Mouse (Mus musculus) heart, postnatal 25 days (tissue): ENCODE results near the gene Il10. TPM values are rescaled to one million over a fixed set of nuclear protein-coding genes. Genes with fewer than 3 reads are reported as not detected.

Experiments used
- DNase-seq: peaks from one replicate; pipeline ENCODE4 v3.0.0; 2022; ENCODE audit warnings: low spot score
- intact Hi-C: fragments of 180-260 bp; cut with DNase I; formaldehyde crosslinking; loops from one replicate; pipeline ENCODE4 v1.15.1; 2025
- total RNA-seq, 2 experiments: library from RNA; stranded (reverse); gene quantifications; 2 replicates each; pipeline ENCODE4 v1.2.3; 2021

Gene Il10
- total RNA-seq, 2 experiments from 2014 or later = not detected

GRCm38 (mm10) chr1:131045723-131046355 lies 26.2 kb downstream of the Il10 start:
- intact Hi-C loops = no loop called here
- no peak for DNase-seq

GRCm38 (mm10) chr1:131046607-131047006 lies 27.0 kb downstream of the Il10 start:
- intact Hi-C loops = no loop called here
- DNase-seq = no peak

- DNase-seq = no peak
- intact Hi-C loops = no loop called here
Measured at GRCm38 (mm10) chr1:131048121-131048863, 28.6 kb downstream of the Il10 start.

DNA sequence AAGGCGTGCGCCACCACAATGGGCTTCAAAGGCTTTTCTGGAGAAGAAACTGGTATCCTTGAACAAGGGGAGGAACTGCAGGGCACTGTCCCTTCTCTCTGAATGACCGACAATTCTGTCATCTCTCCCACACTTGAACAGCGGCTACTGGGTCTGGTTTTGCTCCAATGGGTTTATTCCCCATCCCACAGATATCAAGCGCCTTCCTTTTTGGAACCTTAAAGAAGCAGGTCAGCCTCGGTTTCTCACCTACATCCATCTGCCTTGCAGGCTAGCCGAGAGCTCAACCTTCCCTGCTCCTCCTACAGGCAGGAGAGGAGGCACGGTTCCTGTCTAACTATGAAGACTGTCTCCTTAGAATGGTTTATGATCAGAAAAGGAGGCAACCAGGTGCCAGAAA lies 29.3 kb downstream of the Il10 start:
- intact Hi-C loops = no loop called here

GRCm38 (mm10) chr1:131049361-131049806 lies 29.7 kb downstream of the Il10 start:
- no peak for DNase-seq
- intact Hi-C loops = no loop called here

More for the DNA sequence above, 29.3 kb downstream of the Il10 start:
- no peak for DNase-seq

DNA sequence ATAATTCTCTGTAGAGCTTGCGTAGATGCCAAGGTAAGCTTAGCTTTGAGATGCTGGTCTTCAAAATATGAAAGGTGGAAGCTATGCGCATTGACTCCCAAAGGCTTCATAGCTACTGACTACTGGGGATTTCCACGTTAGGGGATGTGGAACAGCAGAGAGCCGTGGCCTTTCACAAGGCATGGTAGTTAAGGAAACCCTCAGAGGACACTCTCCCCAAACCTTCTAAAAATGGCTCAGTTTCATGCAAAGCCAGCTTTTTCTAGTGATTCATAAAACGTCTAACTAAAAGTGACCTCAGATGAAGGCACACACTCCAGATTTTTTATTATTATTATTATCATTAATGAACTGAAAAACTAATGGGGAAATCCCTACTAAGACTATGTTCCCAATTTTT lies 30.4 kb downstream of the Il10 start:
- no peak for DNase-seq
- intact Hi-C loops = loop anchor here (10.0 kb wide), 2 partner anchors 255 to 335 kb away; partner anchors contain the start of genes Gm29427 and Yod1

DNA sequence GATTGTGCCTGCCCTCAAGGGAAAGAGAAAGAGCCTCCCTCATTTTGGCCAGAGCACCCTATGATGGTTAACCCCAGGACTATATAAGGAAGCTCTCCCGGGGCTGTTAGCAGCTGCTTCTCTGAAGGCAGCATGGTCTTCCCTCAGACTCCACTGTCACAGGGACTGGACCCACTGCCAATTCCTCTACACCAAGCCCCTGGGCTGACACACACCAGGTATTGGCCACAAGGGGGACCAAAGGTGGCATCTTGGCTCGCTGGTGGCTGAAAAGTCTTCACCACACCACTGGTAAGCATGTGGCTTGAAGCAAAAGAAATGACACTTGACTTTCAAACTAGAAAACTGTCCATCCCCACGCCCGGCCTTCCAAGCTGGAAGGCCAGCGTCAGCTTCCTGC lies 31.0 kb downstream of the Il10 start:
- intact Hi-C loops = loop anchor here (10.0 kb wide), 2 partner anchors 256 to 336 kb away; partner anchors contain the start of genes Gm29427 and Yod1
- DNase-seq = no peak

DNA sequence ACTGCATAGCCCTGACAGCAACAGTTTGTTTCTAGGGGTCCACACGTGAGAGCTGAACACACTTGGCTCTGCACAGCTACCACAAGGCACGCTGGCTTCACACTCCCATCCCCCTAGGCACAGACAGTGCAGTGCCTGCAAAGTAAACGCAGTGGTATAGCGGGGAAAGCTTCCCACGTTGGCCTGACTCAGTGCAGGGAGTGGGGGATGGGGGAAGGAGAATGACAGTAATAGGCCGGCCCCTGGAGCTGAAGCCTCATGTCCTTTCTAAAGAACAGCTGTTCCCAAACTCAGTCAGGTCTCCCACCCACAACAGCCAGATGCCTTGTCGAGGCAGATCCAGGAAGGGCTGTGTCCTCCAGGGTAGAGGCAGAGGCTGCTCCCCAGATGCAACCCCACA lies 31.4 kb downstream of the Il10 start:
- intact Hi-C loops = loop anchor here (10.0 kb wide), 2 partner anchors 256 to 336 kb away; partner anchors contain the start of genes Gm29427 and Yod1
- DNase-seq = no peak

GRCm38 (mm10) chr1:131053239-131053638 lies 33.6 kb downstream of the Il10 start:
- DNase-seq = peak; percentile 31
- intact Hi-C loops = loop anchor here (1.0 to 10.0 kb wide), 4 partner anchors 72 to 338 kb away; partner anchors contain the start of genes Gm29427 and Yod1

- no peak for DNase-seq
- intact Hi-C loops = loop anchor here (1.0 to 10.0 kb wide), 4 partner anchors 73 to 339 kb away; partner anchors contain the start of genes Gm29427 and Yod1
Measured at GRCm38 (mm10) chr1:131053656-131054055, 34.0 kb downstream of the Il10 start.

- no peak for DNase-seq
- intact Hi-C loops = loop anchor here (10.0 kb wide), 2 partner anchors 259 to 339 kb away; partner anchors contain the start of genes Gm29427 and Yod1
Measured at GRCm38 (mm10) chr1:131054251-131054650, 34.6 kb downstream of the Il10 start.

DNA sequence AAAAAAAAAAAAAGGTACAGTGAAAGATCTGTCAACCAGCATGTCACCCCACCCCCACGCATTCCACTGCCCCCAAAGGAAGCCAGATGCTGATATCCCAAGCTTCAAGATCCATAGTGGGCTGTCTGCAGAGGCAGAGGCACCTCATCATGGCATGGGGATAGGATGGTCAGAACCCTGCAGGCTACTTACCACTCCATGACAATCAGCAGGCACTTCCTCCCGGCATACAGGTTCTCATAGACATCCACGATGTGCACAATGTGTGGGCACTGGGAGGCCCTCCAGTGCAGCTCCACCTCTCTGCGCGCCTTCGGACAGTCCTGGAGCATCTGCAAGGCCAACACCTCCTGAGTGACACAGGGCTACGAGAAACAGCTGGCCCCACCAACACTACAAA lies 38.8 kb downstream of the Il10 start:
- intact Hi-C loops = loop anchor here (10.0 kb wide), 2 partner anchors 264 to 344 kb away; partner anchors contain the start of genes Gm29427 and Yod1
- no peak for DNase-seq

DNA sequence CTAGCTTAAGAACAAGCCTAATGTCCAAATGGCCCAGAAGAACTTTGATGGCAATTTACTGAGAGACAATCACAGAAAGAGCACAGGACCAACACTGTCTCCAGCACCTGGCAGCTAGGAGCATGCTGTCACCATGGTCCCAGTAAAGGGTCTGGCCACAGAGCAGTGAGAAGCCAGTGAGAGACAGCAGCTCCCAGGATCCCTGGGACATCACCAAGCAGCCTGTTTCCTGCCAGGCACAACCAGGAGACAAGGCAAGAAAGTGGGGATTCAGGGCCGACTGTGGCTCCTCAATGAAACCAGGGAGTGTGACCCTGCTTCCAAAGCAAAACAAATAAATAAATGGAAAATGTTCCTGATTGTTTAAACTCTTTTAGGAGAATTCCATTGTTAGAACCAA lies 39.8 kb downstream of the Il10 start:
- intact Hi-C loops = loop anchor here (10.0 kb wide), 2 partner anchors 265 to 345 kb away; partner anchors contain the start of genes Gm29427 and Yod1
- DNase-seq = no peak

DNA sequence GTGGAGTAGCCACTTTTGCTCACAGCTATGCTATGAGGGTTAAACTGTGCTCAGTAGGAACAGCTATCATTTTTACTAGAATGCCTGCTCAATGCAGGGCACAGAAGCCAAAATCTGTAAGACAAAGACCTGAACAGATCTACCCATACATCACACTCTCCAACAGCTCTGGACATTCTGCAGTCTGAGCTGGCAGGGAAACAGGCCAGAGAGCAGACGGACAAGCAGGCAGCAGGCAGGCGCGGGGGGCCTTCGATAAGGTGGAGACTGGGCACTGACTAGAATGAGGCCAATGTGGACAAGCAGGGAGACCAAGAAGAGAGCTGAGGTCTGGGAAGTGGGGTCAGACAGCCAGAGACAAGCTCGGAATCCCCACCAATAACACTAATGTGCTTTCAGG lies 40.2 kb downstream of the Il10 start:
- DNase-seq = no peak
- intact Hi-C loops = loop anchor here (2.0 to 10.0 kb wide), 3 partner anchors 37 to 345 kb away; partner anchors contain the start of genes Gm29427, Mapkapk2 and Yod1

DNA sequence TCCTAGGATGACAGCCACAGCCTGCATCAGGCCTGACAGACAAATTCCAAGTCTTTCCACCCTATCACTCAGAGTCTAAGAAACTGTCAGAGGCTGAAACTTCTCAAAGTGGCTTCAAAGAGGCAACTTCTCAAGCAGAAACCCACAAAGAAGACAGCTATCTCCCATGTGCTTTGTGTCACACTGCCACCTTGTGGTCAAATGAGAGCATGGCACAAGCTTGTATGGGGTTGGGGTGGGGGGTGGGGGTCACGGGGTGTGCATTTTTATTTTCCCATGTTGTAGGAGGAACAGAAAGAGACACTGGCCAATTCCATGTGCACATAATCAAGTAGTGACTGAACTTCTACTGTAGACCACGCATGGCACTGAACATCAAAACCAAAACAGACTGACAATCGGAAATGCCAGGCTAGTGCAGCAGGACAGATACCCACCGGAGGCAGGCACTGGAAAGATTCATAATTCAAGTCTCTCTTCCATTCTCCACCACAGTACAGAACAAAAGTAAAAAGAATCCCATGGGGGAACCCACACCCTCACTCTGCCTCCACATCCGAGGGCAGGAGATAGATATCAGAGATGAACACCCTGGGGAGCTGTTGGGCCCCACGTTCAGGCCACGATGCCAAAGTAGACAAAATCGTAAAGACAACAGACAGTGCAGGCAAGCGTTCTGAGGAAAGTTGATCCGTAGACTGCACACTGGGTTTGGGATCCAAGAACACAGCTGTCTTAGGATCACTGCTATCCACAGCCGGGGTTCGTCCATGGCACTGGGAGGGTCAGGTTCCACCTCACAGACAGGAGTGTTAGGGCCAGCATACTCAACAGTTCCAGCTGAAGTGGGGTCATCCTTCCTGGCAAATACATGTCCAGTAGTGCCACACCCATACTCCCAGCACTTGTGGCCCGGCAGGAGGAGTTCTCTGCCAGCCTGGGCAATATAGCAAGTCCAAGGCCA lies 40.9 kb downstream of the Il10 start:
- DNase-seq = no peak
- intact Hi-C loops = loop anchor here (2.0 kb wide), 1 partner anchor 36 kb away; the partner anchor contains the start of gene Mapkapk2

DNA sequence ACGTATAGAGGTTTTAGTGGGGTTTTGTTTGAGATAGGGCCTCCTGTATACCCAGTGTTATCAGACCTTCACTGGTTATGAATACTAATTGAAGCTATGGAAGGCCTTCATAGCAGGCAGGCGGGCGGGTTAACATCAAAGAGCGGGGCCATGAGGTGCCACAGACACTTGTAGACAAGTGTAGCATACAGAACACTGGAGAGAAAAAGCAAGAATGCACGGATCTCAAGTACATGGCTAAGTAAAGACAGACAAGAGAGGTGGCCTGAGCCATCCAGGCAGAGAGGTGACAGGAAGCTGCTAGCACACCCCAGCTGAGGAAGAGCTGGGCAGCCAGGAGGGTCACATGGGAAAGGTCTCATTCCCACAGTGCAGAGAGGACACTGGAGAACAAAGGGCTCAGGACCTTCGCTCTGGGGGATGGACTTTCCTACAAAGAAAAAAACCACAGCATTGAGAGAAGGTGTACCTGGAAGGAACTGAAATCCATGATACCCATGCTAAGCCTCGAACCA lies 42.2 kb downstream of the Il10 start:
- no peak for DNase-seq
- intact Hi-C loops = loop anchor here (2.0 kb wide), 1 partner anchor 35 kb away; the partner anchor contains the start of gene Mapkapk2

DNA sequence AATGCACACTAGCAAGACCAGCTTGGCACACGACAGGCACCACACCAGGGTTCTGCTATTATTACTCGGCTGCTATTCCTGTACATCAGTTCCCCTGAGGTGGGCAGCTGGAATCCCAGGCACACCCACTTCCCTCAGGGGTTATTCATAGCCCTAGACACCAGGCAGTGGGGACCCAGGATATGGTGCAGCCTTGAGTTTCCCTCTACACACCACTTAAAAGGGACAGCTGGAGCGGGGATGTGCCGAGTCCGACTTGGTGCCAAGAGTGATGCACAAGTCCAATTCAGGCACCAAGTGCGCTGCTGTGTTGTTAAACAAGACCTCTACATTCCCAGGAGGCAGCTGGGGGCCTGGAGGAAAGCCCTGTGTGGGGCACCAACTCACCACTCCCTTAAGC lies 43.2 kb downstream of the Il10 start:
- intact Hi-C loops = no loop called here
- peak; percentile 34 for DNase-seq

DNA sequence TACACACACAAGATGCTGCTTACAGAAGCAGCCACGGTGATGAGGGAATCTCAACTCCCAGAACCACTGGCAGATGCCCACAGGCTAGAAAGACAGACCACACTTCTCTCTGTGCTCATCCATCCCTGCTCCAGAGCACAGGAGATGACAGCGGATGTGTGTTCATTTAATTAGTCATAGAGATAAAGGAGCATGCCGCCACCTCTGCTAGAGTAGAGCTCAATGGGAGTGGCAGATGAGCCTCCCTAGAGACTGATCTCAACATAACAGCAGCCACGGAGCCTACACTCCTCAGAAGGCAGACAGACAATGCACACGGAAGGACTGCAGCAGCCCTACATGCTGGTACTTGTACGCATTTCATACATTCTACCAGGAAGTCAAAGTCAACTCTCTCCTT lies 44.6 kb downstream of the Il10 start:
- intact Hi-C loops = no loop called here
- no peak for DNase-seq
